Mouse (Mus musculus) heart, embryonic 12.5 days (tissue): ENCODE measurements around the gene Spag8. TPM values are rescaled to one million over a fixed set of nuclear protein-coding genes. Genes with fewer than 3 reads are reported as not detected.
A peak's percentile ranks its signal among the peaks of the same experiment; 100 is the strongest.

Experiments
- ATAC-seq: fragments of 200-750 bp; cut with Nextera tagmentation; 2 replicates; pipeline ENCODE4 v1.8.0; 2017; ENCODE audit warnings: moderate TSS enrichment, moderate library complexity; ENCODE audit not compliant: insufficient number of reproducible peaks, low FRiP score
- H3K27ac ChIP-seq: fragments of 300-500 bp; sonication (generic); 2 replicates; pipeline ENCODE4 v1.5.1; 2016; ENCODE audit warnings: mild to moderate bottlenecking, moderate library complexity; ENCODE audit not compliant: poor library complexity, severe bottlenecking
- H3K27me3 ChIP-seq: fragments of 300-500 bp; sonication (generic); replicated peaks from 2 replicates; pipeline ENCODE4 v1.6.1; 2016; ENCODE audit warnings: mild to moderate bottlenecking, moderate library complexity
- H3K36me3 ChIP-seq: fragments of 300-500 bp; sonication (generic); 2 replicates; pipeline ENCODE4 v1.6.1; 2016; ENCODE audit warnings: mild to moderate bottlenecking, moderate library complexity
- H3K4me1 ChIP-seq: fragments of 300-500 bp; sonication (generic); replicated peaks from 2 replicates; pipeline ENCODE4 v1.6.1; 2016; ENCODE audit warnings: mild to moderate bottlenecking
- H3K4me2 ChIP-seq: fragments of 300-500 bp; sonication (generic); 2 replicates; pipeline ENCODE4 v1.6.1; 2016; ENCODE audit warnings: mild to moderate bottlenecking, moderate library complexity
- H3K4me3 ChIP-seq: fragments of 300-500 bp; sonication (generic); 2 replicates; pipeline ENCODE4 v1.5.1; 2016; ENCODE audit warnings: mild to moderate bottlenecking
- H3K9ac ChIP-seq: fragments of 300-500 bp; sonication (generic); 2 replicates; pipeline ENCODE4 v1.6.1; 2016; ENCODE audit warnings: mild to moderate bottlenecking, moderate library complexity
- H3K9me3 ChIP-seq: fragments of 300-500 bp; sonication (generic); replicated peaks from 2 replicates; pipeline ENCODE4 v1.6.1; 2016; ENCODE audit warnings: mild to moderate bottlenecking, moderate library complexity
- WGBS: fragments of 180-500 bp; shearing (Covaris S2); methylation state at CpG from one replicate; pipeline ENCODE4 v1.1.7; 2016; 5-methylcytosine and 5-hydroxymethylcytosine counted together
- polyA plus RNA-seq: library from polyadenylated mRNA; unstranded; fragments of >200 nt; fragmentation: Nextera tagmentation; extraction: Ambion mirVana; gene quantifications from 2 replicates; pipeline ENCODE4 v1.2.1, GENCODE M21; 2016

The Spag8 gene
- polyA plus RNA-seq, 1 experiment from 2014 or later = 0.40 TPM

- Histone ChIP-seq H3K9me3 (no peaks in the 10 kb centered on the region), H3K36me3 (peaks cover 27% of the 10 kb centered on the region), H3K4me3 (no peak overlapping the region), H3K4me1 (peaks cover 14% of the 10 kb centered on the region), H3K27me3 (0 out of 2 replicates have a peak, but pooled peaks cover 3% of the 10 kb centered on the region), H3K4me2 (no peak overlapping the region), H3K9ac (no peak overlapping the region), H3K27ac (no peak overlapping the region)
- WGBS = 70% methylated on average over 4 of the region's 4 CpGs
- no peak for ATAC-seq
These were observed 22.2 kb upstream of the Spag8 start for GRCm38 (mm10) chr4:43675608-43676007.

GRCm38 (mm10) chr4:43674974-43675373 lies 21.6 kb upstream of the Spag8 start:
- peaks cover 16% of the 10 kb centered on the region for H3K4me1 ChIP-seq
- no peak overlapping the region for H3K27ac ChIP-seq
- no peak overlapping the region for H3K4me3 ChIP-seq
- peaks cover 25% of the 10 kb centered on the region for H3K36me3 ChIP-seq
- no peaks in the 10 kb centered on the region for H3K9me3 ChIP-seq
- no peak for ATAC-seq
- no peak overlapping the region for H3K4me2 ChIP-seq
- H3K27me3 ChIP-seq = 0 out of 2 replicates have a peak, but pooled peaks cover 3% of the 10 kb centered on the region
- 77% methylated on average over 5 of the region's 5 CpGs for WGBS
- H3K9ac ChIP-seq = no peak overlapping the region

- H3K4me1 ChIP-seq = peaks cover 23% of the 10 kb centered on the region
- no peak overlapping the region for H3K9ac ChIP-seq
- 0 out of 2 replicates have a peak, but pooled peaks cover 3% of the 10 kb centered on the region for H3K27me3 ChIP-seq
- H3K4me3 ChIP-seq = no peak overlapping the region
- H3K9me3 ChIP-seq = no peaks in the 10 kb centered on the region
- peaks cover 25% of the 10 kb centered on the region for H3K36me3 ChIP-seq
- WGBS = 76% methylated on average over 8 of the region's 8 CpGs
- H3K4me2 ChIP-seq = no peak overlapping the region
- ATAC-seq = no peak
- H3K27ac ChIP-seq = no peak overlapping the region
These were observed 20.3 kb upstream of the Spag8 start for GRCm38 (mm10) chr4:43673703-43674102.

DNA sequence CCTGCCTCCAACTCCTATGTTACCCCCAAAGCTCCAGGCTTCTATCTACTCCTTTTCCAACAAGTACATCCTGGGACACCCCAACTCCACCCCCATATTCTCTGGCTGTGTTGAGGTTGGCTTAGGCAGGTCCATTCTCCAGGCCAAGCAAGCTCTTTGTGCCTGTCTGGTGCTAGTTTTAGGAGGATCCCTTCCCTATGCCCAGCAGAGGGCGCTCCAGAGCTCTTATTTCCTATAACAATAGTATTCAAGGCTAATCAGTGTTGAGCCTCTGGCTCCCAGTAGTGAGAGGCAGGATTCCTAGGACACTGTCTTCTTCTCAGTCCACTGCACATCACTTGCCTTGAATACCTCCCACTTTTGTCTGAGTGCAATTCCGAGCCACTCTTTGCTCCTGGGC lies 18.7 kb upstream of the Spag8 start:
- no peak overlapping the region for H3K4me2 ChIP-seq
- no peak overlapping the region for H3K27ac ChIP-seq
- 8% methylated on average over 2 of the region's 2 CpGs for WGBS
- H3K9ac ChIP-seq = no peak overlapping the region
- H3K9me3 ChIP-seq = no peaks in the 10 kb centered on the region
- H3K27me3 ChIP-seq = peaks cover 11% of the 10 kb centered on the region
- peaks cover 27% of the 10 kb centered on the region for H3K4me1 ChIP-seq
- H3K4me3 ChIP-seq = no peak overlapping the region
- H3K36me3 ChIP-seq = peaks cover 18% of the 10 kb centered on the region
- no peak for ATAC-seq

DNA sequence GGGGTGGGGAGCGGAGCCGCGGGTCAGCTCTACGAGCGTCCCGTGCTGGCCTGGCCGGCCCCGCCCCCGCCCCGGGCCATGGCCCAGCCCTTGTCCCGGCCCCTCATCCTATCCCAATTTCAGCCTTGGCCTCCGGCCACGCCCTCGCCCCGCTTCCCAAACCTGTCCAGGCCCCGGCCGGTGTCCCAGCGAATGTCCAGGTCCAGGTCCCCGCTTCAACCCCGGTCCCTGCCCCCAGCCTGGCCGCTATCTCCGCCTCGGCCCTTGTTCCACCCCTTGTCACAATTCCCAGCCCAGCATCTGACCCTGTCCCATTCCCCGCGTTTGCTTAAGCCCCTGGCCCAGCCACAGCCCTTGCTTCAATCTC lies 16.0 kb upstream of the Spag8 start:
- H3K4me2 ChIP-seq = peak overlapping the region; percentile 76
- H3K27ac ChIP-seq = no peak overlapping the region
- H3K9ac ChIP-seq = peak overlapping the region; percentile 86
- peak; percentile 86 for ATAC-seq
- peaks cover 27% of the 10 kb centered on the region for H3K4me1 ChIP-seq
- H3K4me3 ChIP-seq = peak overlapping the region; percentile 82
- peaks cover 3% of the 10 kb centered on the region for H3K36me3 ChIP-seq
- H3K27me3 ChIP-seq = peaks cover 34% of the 10 kb centered on the region
- 0% methylated on average over 25 of the region's 25 CpGs for WGBS
- H3K9me3 ChIP-seq = no peaks in the 10 kb centered on the region

- Histone ChIP-seq H3K9ac (peak within 1 kb of the TSS; percentile 86), H3K9me3 (no peaks in the 10 kb centered on the region), H3K4me2 (peak within 1 kb of the TSS; percentile 76), H3K4me3 (peak within 1 kb of the TSS; percentile 82), H3K36me3 (no peaks in the 10 kb centered on the region), H3K4me1 (peaks cover 27% of the 10 kb centered on the region), H3K27me3 (peaks cover 34% of the 10 kb centered on the region), H3K27ac (0 out of 2 replicates have a peak within 1 kb of the TSS, but pooled peaks have one; percentile 13)
- peak; percentile 93 for ATAC-seq
- WGBS = 2% methylated on average over 39 of the region's 41 CpGs
These were observed 15.5 kb upstream of the Spag8 start, which contains the start of the genes Tmem8b and Fam221b for GRCm38 (mm10) chr4:43668782-43669427. TSS of gene Tmem8b (plus strand) at chr4:43668971. TSS of gene Fam221b (minus strand) at chr4:43669145.

- Histone ChIP-seq H3K9ac (no peak overlapping the region), H3K4me1 (peaks cover 12% of the 10 kb centered on the region), H3K27me3 (peaks cover 54% of the 10 kb centered on the region), H3K9me3 (no peaks in the 10 kb centered on the region), H3K4me2 (no peak overlapping the region), H3K27ac (no peak overlapping the region), H3K4me3 (no peak overlapping the region), H3K36me3 (no peaks in the 10 kb centered on the region)
- no peak for ATAC-seq
- 12% methylated on average over 4 of the region's 4 CpGs for WGBS
These were observed 13.0 kb upstream of the Spag8 start for GRCm38 (mm10) chr4:43666412-43666811.

DNA sequence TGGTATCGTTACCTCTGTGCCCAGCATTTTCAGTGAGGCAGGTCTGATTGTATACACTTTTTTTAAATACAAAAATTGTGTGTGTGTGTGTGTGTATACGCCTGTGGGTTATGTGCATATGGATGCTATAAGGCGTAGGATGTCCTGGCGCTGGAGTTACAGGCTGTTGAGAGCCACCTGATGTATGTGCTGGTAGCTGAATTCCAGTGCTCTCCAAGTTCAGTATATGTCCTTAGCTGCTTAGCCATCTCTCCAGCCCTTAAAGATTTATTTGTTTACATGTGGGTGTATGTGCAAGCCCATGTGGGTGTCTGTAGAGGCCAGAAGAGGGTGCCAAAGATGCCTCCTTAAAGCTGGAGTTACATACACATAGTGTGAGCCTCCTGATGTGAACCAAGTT lies 3.8 kb upstream of the Spag8 start:
- no peak overlapping the region for H3K9ac ChIP-seq
- H3K27me3 ChIP-seq = peaks cover 22% of the 10 kb centered on the region
- ATAC-seq = no peak
- H3K4me2 ChIP-seq = peak overlapping the region; percentile 29
- no peak overlapping the region for H3K27ac ChIP-seq
- H3K4me1 ChIP-seq = peaks cover 17% of the 10 kb centered on the region
- 56% methylated on average over 4 of the region's 4 CpGs for WGBS
- peak overlapping the region; percentile 18 for H3K4me3 ChIP-seq
- H3K36me3 ChIP-seq = no peaks in the 10 kb centered on the region
- H3K9me3 ChIP-seq = no peaks in the 10 kb centered on the region

DNA sequence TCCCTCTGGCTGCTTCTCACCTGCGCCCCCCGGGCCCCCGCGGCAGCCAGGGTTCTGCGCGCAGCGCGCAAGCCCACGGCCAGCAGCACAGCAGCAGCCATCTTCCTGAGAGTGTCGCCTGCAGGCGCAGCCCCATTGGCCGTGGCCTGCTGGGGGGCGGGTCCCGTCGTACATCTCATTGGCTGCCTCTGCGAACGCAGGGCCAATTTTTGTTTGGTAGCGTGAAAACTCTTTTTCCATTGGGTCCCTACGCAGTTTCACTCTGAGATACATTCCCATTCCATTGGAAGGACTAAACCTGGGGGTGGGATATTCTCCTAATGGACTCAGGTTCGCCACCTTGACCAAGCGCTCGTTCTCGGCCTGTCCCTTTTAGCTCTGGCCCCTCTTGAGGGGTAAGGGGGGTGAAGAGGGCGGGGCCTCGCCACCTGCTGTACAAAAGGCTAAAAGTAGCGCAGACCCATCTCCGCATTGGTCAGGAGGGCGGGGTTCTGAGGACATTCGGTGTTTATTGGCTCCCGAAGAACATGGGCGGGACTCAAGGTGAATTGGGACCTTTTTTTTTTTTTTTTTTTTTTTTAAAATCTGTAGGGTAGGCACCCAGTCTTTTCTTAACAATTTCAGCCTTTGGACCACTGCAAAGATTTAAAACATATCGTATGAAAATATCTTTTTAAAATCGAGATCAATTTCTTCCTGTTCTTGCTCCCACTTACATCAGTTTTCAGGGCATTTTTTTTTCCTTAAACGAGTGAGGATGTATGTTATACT lies 3.1 kb upstream of the Spag8 start, which contains the start of gene Hint2:
Hint2 (minus strand) TSS at position 128 of the 771 bp plus-strand sequence.
- Histone ChIP-seq H3K4me2 (peak within 1 kb of the TSS; percentile 79), H3K27ac (peak within 1 kb of the TSS; percentile 86), H3K36me3 (no peaks in the 10 kb centered on the region), H3K27me3 (peaks cover 16% of the 10 kb centered on the region), H3K4me3 (peak within 1 kb of the TSS; percentile 71), H3K9ac (peak within 1 kb of the TSS; percentile 85), H3K9me3 (no peaks in the 10 kb centered on the region), H3K4me1 (peaks cover 17% of the 10 kb centered on the region)
- WGBS = 2% methylated on average over 34 of the region's 34 CpGs
- peak; percentile 96 for ATAC-seq

DNA sequence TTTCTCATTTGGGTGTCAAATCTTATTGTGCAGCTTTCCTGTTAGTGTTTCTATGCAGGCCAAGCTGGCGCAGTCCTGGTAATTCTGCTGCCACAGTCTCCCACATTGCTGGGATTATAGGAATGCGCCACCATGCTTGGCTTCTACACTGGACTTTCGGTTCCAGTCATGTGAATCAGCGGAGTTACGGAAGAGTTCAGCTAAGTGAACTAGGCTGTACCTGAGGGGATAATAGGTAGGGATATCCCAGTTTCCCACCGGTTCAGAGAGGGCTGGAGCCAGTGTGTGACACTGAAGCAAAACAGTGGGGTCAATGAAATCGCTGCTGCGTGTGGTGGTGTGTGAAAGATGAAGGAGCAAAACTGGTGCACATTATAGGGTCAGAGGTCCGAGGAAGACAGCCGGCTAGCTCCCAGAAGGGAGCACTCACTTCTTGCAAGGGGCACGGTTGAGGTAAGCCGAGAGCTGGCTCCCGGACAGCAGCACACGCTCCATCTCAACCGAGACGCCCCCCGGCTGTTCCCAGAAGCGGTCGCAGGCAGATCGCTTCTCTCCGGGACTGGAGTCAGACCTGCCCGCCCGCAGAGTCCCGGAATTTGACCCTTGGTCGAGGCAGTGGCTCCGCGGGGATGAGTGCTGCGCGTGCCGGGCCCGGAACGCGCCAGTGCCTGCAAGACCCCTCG lies 2.4 kb upstream of the Spag8 start:
- H3K4me3 ChIP-seq = peak overlapping the region; percentile 71
- peak overlapping the region; percentile 86 for H3K27ac ChIP-seq
- 6% methylated on average over 34 of the region's 34 CpGs for WGBS
- H3K27me3 ChIP-seq = peaks cover 9% of the 10 kb centered on the region
- H3K4me2 ChIP-seq = peak overlapping the region; percentile 79
- peaks cover under 1% of the 10 kb centered on the region; the same call in 1 of the 2 replicates for H3K36me3 ChIP-seq
- H3K9ac ChIP-seq = peak overlapping the region; percentile 85
- H3K9me3 ChIP-seq = no peaks in the 10 kb centered on the region
- ATAC-seq = peak; percentile 27
- peaks cover 17% of the 10 kb centered on the region for H3K4me1 ChIP-seq

GRCm38 (mm10) chr4:43652726-43653125 lies 668 bp downstream of the Spag8 start:
- WGBS = 77% methylated on average over 4 of the region's 4 CpGs
- Histone ChIP-seq H3K27me3 (no peaks in the 10 kb centered on the region), H3K4me1 (peaks cover 17% of the 10 kb centered on the region), H3K4me3 (no peak overlapping the region), H3K9ac (no peak overlapping the region), H3K36me3 (peaks cover 14% of the 10 kb centered on the region), H3K4me2 (no peak overlapping the region), H3K9me3 (peaks cover 9% of the 10 kb centered on the region), H3K27ac (no peak overlapping the region)
- ATAC-seq = no peak
